Mouse (Mus musculus) forebrain, embryonic 11.5 days (tissue): ENCODE results near the gene Esrra. TPM values are rescaled to one million over a fixed set of nuclear protein-coding genes. Genes with fewer than 3 reads are reported as not detected.
"Not testable (repeated sequence)": the region's sequence is repeated elsewhere in the genome, so short reads cannot be mapped to it uniquely, and the experiment has no call there.

Source experiments
- ATAC-seq: fragments of 200-750 bp; cut with Nextera tagmentation; replicated peaks from 2 replicates; pipeline ENCODE4 v1.8.0; 2017; ENCODE audit warnings: moderate TSS enrichment; ENCODE audit not compliant: low FRiP score
- DNase-seq: peaks from one replicate; pipeline ENCODE4 v3.0.0-alpha.2; 2017; ENCODE audit warnings: low spot score
- H3K27ac ChIP-seq: fragments of 300-500 bp; sonication (generic); 2 replicates; pipeline ENCODE4 v1.5.1; 2014; ENCODE audit warnings: low read depth, low read length
- H3K27me3 ChIP-seq: fragments of 300-500 bp; sonication (generic); 2 replicates; pipeline ENCODE4 v1.6.1; 2014; ENCODE audit warnings: mild to moderate bottlenecking, low read length, mixed read lengths; ENCODE audit not compliant: control insufficient read depth, insufficient read depth
- H3K36me3 ChIP-seq: fragments of 300-500 bp; sonication (generic); 2 replicates; pipeline ENCODE4 v1.6.1; 2014; ENCODE audit warnings: mild to moderate bottlenecking, low read length, moderate library complexity, mixed read lengths; ENCODE audit not compliant: control insufficient read depth, insufficient read depth
- H3K4me1 ChIP-seq: fragments of 300-500 bp; sonication (generic); replicated peaks from 2 replicates; pipeline ENCODE4 v1.6.1; 2014; ENCODE audit warnings: low read length, mixed read lengths; ENCODE audit not compliant: control insufficient read depth, insufficient read depth
- H3K4me2 ChIP-seq: fragments of 300-500 bp; sonication (generic); 2 replicates; pipeline ENCODE4 v1.6.1; 2014; ENCODE audit warnings: low read depth, mild to moderate bottlenecking, low read length, moderate library complexity, mixed read lengths; ENCODE audit not compliant: severe bottlenecking
- H3K4me3 ChIP-seq: fragments of 300-500 bp; sonication (generic); 2 replicates; pipeline ENCODE4 v1.5.1; 2014; ENCODE audit warnings: low read depth, low read length
- H3K9ac ChIP-seq: fragments of 300-500 bp; sonication (generic); 2 replicates; pipeline ENCODE4 v1.6.1; 2014; ENCODE audit warnings: low read length
- H3K9me3 ChIP-seq: fragments of 300-500 bp; sonication (generic); 2 replicates; pipeline ENCODE4 v1.6.1; 2016; ENCODE audit warnings: low read length, mixed read lengths; ENCODE audit not compliant: control insufficient read depth
- WGBS: fragments of 180-500 bp; shearing (Covaris S2); extraction: QIAGEN DNeasy Blood & Tissue Kit; methylation state at CpG from one replicate; pipeline ENCODE4 v1.1.7; 2014; 5-methylcytosine and 5-hydroxymethylcytosine counted together
- polyA plus RNA-seq: library from polyadenylated mRNA; unstranded; fragments of >200 nt; fragmentation: Nextera tagmentation; extraction: Ambion mirVana; gene quantifications from 2 replicates; pipeline ENCODE4 v1.2.1, GENCODE M21; 2014

The Esrra gene
- polyA plus RNA-seq, 1 experiment from 2014 or later, result 5.4 TPM

DNA sequence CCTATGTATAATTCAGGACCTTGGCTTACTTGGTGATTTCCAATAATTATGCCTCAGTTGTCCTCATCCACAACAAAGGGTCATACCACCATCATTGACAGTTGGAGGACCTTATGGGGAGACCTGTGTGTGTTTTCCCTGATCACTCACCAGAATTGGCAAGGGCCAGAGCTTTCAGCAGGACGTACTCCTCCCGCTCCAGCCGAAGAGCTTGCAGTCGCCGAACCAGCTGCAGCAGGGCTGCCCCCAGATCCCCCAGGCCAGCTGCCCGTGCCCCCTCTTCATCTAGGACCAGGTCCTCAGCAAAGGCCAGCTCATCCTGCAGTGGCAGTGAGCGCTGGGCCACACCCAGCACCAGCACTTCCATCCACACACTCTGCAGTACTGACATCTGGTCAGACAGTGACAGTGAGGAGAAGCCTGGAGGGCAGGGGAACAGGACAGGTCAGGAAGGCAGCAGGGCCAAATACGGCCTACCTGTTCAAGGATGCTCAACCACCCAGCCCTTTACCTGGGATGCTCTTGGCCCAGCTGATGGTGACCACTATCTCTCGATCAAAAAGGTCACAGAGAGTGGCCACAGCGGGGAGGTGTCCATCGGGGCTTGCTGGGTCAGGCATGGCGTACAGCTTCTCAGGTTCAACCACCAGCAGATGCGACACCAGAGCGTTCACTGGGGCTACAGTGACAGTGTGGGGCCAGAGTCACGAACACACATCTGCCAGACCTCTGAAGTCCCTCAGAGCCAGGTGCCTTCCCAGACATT is 9.2 kb downstream of the Esrra start:
- Histone ChIP-seq H3K36me3 (peaks cover 7% of the 10 kb centered on the region; the same call in 1 of the 2 replicates), H3K9ac (no peak overlapping the region), H3K4me2 (no peak overlapping the region), H3K27ac (no peak overlapping the region), H3K4me1 (peaks cover 15% of the 10 kb centered on the region), H3K4me3 (no peak overlapping the region), H3K9me3 (no peaks in the 10 kb centered on the region), H3K27me3 (no peaks in the 10 kb centered on the region)
- peak; percentile 52 for DNase-seq
- 92% methylated on average over 15 of the region's 15 CpGs for WGBS
- no peak for ATAC-seq

DNA sequence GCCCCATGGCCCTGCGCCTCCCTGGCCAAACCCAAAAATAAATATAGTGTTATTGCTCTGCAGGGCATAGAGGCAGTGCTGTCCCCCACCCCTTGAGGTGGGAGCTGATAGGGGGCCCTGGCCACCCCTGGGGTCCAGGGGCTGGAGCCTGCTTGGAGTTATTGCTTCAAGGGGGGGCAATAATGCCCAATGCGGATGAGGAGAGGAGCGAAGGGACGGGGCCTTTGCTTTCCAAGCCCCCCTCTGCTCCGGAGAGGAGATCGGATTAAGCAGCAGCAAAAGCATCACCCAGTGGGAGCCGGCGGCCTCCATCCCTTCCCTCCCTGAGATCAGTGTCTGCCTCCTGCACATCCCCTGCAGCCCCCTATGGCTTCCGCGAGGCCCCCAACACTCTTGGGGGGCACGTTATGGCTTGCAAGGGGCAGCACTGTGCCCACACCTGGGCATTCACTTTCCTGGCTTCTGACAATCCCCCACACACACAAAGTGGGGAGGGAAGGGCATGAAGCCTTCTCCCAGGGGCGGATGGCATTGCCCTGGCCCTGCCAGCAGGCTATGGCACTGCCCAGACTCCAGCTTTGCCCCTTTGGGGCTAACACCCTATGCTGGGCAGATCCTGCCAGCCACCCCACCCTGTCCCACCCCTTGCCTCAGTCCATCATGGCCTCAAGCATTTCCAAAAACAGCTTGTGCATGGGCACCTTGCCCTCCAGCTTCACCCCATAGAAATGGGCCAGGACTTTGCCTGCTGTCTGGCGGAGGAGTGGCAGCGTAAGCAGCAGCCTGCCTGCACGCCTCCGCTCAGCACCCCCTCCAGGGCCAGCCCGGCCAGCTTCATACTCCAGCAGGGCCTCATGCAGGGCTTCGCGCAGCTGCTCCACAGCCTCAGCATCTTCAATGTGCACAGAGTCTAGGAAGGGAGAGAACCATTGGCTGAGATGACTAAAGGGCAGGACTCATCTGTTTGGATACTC is 10.2 kb downstream of the Esrra start:
- 0 out of 2 replicates have a peak overlapping the region, but pooled peaks have one; percentile 27 for H3K9ac ChIP-seq
- H3K4me3 ChIP-seq, result peak overlapping the region; percentile 65
- no peaks in the 10 kb centered on the region for H3K27me3 ChIP-seq
- DNase-seq (peak; percentile 53), ATAC-seq (no peak)
- H3K4me2 ChIP-seq, result peak overlapping the region; percentile 93
- H3K27ac ChIP-seq, result no peak overlapping the region
- peaks cover 10% of the 10 kb centered on the region for H3K36me3 ChIP-seq
- peaks cover 15% of the 10 kb centered on the region for H3K4me1 ChIP-seq
- whole genome bisulfite sequencing, result 80% methylated on average over 19 of the region's 19 CpGs
- no peaks in the 10 kb centered on the region for H3K9me3 ChIP-seq

DNA sequence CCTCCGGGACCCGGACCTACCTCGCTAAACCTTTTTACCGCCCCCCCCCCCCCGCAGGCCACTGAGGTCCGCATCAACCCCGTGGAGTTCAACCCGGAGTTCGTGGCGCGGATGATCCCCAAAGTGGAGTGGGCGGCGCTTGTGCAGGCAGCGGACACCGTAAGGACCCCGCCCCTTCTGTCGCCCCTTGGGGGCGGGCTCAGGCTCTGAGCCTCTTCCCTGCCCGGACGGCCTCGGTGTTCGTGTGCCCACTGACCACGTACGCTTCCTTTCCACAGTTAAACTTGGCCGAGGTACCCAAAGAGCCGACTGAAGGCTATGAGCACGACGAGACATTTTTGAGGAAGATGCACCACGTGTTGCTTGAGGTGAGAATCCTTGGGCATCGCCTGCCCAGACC is 11.3 kb downstream of the Esrra start:
- WGBS, result under 1% methylated on average over 30 of the region's 30 CpGs
- H3K4me2 ChIP-seq, result peak overlapping the region; percentile 93
- DNase-seq (peak; percentile 76), ATAC-seq (peak; percentile 42)
- peaks cover 11% of the 10 kb centered on the region for H3K36me3 ChIP-seq
- H3K4me3 ChIP-seq, result peak overlapping the region; percentile 65
- peak overlapping the region; percentile 67 for H3K9ac ChIP-seq
- H3K27me3 ChIP-seq, H3K9me3 ChIP-seq: not testable (repeated sequence)
- H3K4me1 ChIP-seq, result peaks cover 15% of the 10 kb centered on the region
- peak overlapping the region; percentile 96 for H3K27ac ChIP-seq

DNA sequence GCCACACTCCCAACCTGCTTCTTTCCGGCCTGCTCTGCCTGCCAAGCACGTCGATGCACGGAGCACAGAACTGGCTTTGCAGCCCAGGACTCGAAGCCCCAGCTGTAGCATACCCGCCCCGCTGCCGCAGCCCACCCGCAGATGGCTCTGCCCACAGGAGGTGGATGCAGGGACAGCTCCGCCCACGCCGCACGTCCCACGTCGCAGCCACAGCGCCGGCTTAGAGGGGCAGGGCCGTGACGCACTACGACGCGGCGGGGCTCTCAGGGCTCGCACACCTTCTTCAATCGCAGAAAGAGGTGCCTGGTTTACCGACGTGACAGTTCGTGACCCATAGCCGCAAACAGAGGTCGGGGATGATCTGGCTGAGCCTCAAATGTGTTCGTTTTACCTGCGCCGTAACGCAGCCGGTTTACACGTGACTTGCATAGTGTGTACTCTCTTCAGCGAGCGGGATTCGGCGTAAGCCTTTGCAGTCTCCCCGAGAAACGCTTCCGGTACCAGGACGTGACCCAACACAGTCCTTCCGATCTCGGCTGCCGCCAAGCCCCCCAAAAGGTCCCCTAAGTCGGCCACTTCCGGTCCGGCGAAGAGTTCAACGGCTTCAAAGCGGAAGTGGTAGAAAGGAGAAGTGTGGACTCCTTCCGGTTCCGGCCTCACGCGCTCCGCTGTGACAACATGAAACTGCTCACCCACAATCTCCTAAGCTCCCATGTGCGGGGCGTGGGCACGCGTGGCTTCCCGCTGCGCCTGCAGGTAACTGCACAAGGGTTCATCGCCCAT is 11.9 kb downstream of the Esrra start, which contains the start of the genes Trmt112 and Prdx5:
Gene Trmt112, plus strand, starts transcription at position 192 of the 783 bp plus-strand sequence.
Gene Prdx5, minus strand, starts transcription at position 600 of the 783 bp plus-strand sequence.
- peak within 1 kb of the TSS; percentile 67 for H3K9ac ChIP-seq
- peak within 1 kb of the TSS; percentile 96 for H3K27ac ChIP-seq
- no peaks in the 10 kb centered on the region for H3K9me3 ChIP-seq
- peak within 1 kb of the TSS; percentile 93 for H3K4me2 ChIP-seq
- peaks cover 15% of the 10 kb centered on the region for H3K4me1 ChIP-seq
- peaks cover 11% of the 10 kb centered on the region for H3K36me3 ChIP-seq
- peak; percentile 93 for DNase-seq
- under 1% methylated on average over 62 of the region's 65 CpGs for WGBS
- H3K27me3 ChIP-seq, result no peaks in the 10 kb centered on the region
- H3K4me3 ChIP-seq, result peak within 1 kb of the TSS; percentile 65
- peak; percentile 86 for ATAC-seq

DNA sequence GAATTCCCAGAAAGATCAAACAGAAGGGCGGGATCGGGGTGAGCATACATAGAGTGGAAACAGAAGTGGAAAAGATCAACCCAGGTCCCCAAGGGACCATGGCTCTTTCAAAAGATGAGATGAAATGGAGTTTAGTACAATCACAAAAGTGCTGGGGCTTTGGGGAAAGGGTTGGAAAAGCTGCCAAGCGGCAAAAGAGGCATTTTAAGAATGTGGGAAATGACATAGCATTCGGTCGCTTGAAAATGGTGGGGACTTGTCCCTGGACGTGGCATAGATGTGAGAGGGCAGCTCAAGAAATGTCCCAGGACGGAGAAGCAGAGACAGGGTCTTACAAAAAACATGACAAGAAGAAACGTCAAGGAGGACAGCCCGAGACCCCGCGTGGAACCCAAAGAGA is 12.6 kb downstream of the Esrra start:
- peak overlapping the region; percentile 67 for H3K9ac ChIP-seq
- DNase-seq (no peak), ATAC-seq (no peak)
- H3K9me3 ChIP-seq, result no peaks in the 10 kb centered on the region
- peak overlapping the region; percentile 65 for H3K4me3 ChIP-seq
- peak overlapping the region; percentile 93 for H3K4me2 ChIP-seq
- WGBS, result 16% methylated on average over 11 of the region's 11 CpGs
- peaks cover 11% of the 10 kb centered on the region for H3K36me3 ChIP-seq
- H3K27ac ChIP-seq, result peak overlapping the region; percentile 96
- no peaks in the 10 kb centered on the region for H3K27me3 ChIP-seq
- H3K4me1 ChIP-seq, result peaks cover 15% of the 10 kb centered on the region

DNA sequence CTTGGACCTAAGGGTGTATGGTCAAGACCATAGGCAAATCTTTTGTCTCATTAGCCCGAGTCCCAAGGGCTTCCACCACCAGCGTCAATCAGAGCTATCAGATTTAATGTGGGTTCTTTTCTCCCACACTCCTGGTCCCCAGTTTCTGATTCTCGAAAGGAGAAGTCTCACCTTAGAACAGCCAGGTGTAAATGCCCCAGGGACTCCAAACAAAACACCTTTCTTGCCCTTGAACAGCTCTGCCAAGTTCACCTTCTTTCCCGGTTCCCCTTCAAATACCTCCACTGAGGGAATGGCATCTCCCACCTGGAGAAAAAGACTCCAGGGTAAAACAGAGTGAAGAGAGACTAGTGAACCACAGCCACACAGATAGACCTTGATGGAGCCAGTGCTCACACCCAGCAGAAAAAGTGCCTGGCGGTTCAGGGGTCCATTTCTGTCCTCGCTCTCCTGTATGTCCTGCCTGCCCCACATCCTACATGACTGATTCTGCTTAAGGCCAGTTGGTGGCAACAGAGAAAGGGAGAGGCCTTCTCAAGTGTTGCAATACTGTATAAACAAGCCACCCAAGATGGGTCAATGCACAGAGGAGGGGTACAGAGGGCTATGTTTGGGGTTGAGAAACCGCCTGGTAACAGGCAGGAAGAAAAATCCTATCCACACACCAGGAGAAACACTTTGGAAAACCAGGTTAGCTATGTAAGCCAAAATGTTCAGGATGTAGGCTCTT is 13.6 kb downstream of the Esrra start:
- no peak overlapping the region for H3K9ac ChIP-seq
- H3K27me3 ChIP-seq, result no peaks in the 10 kb centered on the region
- peaks cover 15% of the 10 kb centered on the region for H3K4me1 ChIP-seq
- H3K4me3 ChIP-seq, result no peak overlapping the region
- 89% methylated on average over 7 of the region's 7 CpGs for WGBS
- DNase-seq, result no peak
- no peaks in the 10 kb centered on the region for H3K9me3 ChIP-seq
- H3K4me2 ChIP-seq, result peak overlapping the region; percentile 93
- H3K36me3 ChIP-seq, result peaks cover 9% of the 10 kb centered on the region
- H3K27ac ChIP-seq, result no peak overlapping the region
- ATAC-seq, result no peak

DNA sequence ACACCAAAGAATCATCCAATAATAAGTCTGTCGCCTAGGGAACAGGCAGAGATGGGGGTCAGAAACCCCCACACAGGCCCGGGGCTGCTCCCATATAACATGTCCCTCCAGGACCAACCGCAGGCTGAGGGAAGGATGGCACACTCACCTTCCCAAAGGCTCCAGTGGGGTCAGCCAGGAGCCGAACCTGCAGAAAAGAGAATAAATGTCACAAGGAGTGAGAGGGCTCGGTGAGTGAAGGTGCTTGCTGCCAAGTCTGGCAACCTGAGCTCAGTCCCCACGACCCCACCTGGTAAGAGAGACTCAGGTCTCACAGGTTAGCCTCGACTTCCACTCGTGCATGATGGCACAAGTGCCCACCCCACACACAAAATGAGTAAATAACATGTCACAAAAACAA is 14.5 kb downstream of the Esrra start:
- no peak overlapping the region for H3K27ac ChIP-seq
- 89% methylated on average over 8 of the region's 8 CpGs for WGBS
- H3K4me3 ChIP-seq, result no peak overlapping the region
- ATAC-seq (no peak), DNase-seq (no peak)
- H3K9me3 ChIP-seq, result no peaks in the 10 kb centered on the region
- H3K9ac ChIP-seq, result no peak overlapping the region
- H3K27me3 ChIP-seq, result no peaks in the 10 kb centered on the region
- H3K36me3 ChIP-seq, result peaks cover 4% of the 10 kb centered on the region
- H3K4me2 ChIP-seq, result no peak overlapping the region
- H3K4me1 ChIP-seq, result peaks cover 15% of the 10 kb centered on the region
